Mouse (Mus musculus) spleen, adult 18-20 months (tissue): ENCODE measurements around the gene Kbtbd3.

Experiments
- DNase-seq, 2 experiments: peaks; one replicate each; pipeline ENCODE4 v3.0.0; 2022; ENCODE audit warnings: mixed read lengths in 2 of 2

The Kbtbd3 gene

GRCm38 (mm10) chr9:4309351-4310085, at the start of gene Kbtbd3, which contains the start of gene Aasdhppt:
Gene Kbtbd3, plus strand, starts transcription at chr9:4309833.
Gene Aasdhppt, minus strand, starts transcription at chr9:4309471.
- DNase-seq = peak; percentile 97 to 98

DNA sequence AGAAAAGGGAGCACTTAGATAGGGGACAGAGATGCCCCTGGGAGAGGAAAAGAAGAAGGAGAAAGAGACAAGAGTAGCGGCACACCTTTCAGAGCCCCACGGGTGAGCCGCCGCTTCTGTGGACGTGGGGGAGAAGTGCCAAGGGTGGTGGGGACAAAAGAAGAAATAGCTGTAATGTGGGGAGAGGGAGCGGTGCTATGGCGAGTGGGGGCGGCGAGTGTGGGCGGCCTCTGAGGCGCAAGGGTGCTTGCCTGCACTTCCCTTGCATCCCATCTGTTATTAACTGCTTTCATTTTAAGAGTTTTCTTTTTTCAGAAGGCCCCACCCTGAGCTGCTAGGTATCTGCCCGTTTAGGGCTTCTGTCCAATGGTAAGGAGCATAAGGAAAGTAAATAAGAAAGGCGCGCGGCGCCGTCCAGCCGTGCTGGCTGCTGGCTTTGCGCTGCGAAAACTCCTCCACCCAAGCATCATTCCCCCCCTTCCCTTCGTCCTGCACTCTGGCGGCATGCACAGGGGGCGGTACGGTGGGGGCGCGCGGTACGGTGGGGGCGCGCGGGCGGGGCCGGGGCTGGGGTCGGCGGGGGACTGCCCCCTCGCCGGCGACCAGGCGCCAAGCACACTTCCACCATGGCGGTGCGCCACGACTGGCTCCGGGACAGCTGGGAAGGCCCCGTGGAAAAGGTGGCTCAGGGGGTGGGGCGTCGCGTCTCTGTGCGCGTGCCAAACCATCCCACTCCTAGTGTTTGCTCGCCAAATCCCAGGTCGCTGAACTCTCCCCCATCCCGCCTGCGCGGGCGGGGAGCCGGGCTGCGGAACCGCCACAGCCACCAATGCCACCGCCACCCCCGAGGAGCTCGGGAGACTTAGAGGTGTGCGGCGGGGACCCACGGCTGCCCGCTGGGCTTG, 49.5 kb upstream of the Kbtbd3 start:
- peak in 1 of 2 experiments; percentile 11 for DNase-seq

DNA sequence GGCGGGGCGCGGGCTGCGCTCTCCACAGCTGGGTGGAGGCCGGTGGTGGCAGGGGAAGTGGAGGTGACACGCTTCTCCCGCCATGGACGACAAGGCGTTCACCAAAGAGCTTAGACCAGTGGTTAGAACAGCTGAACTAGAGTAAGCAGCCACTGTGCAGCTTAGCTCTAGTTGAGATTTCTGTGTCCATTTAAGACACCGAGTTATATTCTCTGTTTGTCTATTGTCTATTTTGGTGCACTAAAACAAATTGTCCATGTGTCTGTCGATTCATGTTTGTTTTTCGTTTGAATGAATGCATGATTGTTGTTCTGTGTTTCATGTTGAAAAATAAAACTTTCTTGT, 48.9 kb upstream of the Kbtbd3 start:
- no peak for DNase-seq

DNA sequence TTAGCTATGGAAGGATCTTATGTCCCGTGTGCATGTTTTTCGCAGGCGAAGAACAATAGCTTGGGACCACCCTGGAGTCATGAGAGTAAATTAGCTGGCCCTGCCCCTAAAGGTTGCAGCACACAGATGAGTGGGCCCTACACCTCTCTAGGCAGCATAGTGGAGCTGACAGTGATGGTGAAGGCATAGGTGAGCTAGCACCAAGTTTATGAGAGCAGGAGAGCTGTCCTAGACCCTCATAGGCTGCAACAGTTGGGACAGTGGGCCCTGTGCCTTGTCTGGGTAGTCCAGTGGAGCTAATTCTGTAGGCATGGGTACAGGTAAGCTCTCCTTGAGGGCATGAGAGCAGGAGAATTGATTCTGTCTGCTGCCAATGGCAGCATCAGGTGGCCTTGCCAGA, 42.8 kb upstream of the Kbtbd3 start:
- DNase-seq = no peak

GRCm38 (mm10) chr9:4283850-4284249, 25.8 kb upstream of the Kbtbd3 start:
- DNase-seq = no peak

DNA sequence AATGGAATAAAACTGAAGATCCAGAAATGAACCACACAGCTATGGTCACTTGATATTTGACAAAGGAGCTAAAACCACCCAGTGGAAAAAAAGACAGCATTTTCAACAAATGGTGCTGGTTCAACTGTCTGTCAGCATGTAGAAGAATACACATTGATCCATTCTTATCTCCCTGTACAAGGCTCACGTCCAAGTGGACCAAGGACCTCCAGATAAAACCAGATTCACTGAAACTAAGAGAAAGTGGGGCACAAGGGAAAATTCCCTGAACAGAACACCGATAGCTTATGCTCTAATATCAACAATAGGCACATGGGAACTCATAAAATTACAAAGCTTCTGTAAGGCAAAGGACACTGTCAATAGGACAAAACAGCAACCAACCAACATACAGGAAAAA, 9.2 kb upstream of the Kbtbd3 start:
- DNase-seq = no peak

GRCm38 (mm10) chr9:4304867-4305266, 4.8 kb upstream of the Kbtbd3 start:
- no peak for DNase-seq

DNA sequence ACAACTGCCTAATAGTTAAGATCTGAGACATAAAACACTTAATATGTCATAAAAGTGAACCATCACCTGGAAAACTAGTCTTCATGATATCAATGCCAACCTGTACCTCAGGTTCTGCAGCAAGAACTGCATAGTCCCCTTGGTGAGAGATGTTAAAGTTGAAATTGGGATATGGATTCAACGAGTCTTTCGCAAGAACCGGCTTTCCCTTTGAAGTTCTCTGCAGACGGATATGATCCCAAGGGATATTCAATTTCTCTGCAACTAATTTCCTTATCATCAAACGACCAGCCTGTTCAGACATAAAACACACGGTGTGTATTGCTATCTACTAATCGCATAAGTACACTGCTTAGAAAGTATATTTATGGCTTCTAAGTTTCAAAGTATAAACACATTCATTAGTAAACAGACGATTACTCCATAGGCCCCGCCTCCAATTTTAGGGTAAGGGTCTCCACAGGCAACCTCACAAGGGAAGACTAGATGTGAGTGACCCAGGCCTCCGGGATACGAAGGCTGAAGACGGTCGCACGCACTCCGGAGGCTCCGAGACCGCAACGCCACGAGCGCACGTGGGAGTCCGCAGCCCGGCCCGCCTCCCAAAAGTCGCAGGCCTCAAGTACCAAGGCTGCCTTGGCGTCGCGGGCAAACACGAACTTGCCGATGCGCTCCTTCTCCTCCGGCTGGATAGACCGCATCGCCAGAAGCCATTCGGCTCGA, 844 bp upstream of the Kbtbd3 start:
- DNase-seq = no peak

GRCm38 (mm10) chr9:4310706-4311105, 1.1 kb downstream of the Kbtbd3 start:
- DNase-seq = no peak

GRCm38 (mm10) chr9:4311162-4311561, 1.5 kb downstream of the Kbtbd3 start:
- DNase-seq = no peak

- no peak for DNase-seq
Measured at GRCm38 (mm10) chr9:4313946-4314345, 4.3 kb downstream of the Kbtbd3 start.

DNA sequence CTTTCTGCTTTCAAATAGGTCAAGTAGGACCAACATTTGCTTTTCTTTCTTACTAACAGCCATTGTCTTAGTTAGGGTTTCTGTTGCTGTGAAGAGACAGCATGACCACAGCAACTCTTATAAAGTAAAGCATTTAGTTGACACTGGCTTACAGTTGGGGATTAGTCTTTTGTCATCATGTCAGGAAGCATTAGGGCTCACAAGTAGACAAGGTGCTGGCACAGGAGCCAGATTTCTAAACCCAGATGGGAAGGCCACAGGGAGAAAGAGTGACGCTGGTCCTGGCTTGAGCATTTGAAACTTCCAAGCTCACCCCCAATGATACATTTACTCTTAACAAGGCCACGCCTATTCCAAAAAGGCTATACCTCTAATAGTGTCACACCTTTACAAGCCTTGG, 6.1 kb downstream of the Kbtbd3 start:
- no peak for DNase-seq

- DNase-seq = no peak
Measured at GRCm38 (mm10) chr9:4318939-4319721, 9.5 kb downstream of the Kbtbd3 start.

GRCm38 (mm10) chr9:4353163-4353562, 43.5 kb downstream of the Kbtbd3 start:
- no peak for DNase-seq

DNA sequence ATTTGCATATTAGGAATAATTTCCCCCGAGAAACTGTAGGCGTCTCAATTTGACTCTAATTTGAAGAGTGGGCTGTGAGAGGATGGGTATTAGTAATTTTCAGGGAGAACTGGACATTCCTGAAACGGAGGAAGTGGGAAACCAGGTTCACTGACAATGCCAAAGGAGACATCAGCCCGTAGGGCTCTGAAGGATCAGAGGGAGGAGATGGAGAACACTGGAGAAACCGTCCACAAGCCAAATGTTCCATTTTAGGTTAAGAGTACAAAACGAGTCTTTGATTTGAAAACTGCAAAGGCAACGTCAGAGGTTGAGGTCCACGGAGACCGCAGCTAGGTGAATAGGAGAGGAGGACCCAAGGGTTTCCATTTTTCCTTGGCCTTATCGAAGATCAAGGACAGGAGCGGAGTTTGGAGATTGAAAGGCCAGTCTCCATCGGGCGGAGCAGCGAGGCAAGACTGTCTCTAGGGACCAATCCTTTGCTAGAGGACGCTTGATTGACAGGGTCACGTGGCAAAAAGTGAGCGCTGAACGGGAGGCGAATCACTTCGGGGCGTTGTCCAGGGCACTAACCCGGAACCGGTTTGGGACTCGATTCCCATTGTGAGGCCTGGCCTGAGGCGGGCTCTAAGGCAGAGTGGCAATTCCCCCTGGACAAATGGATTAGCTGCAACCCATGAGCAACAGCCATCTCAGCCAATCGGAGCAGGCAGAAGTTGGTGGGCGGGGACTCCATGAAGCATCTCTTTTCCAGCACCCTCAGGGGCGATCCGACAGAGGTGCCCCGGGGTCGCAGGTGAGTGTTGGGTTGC, 66.4 kb downstream of the Kbtbd3 start, which contains the start of gene Msantd4:
Gene Msantd4, plus strand, starts transcription at position 735 of the 812 bp plus-strand sequence.
- DNase-seq = peak; percentile 84 to 87

GRCm38 (mm10) chr9:4376640-4377120, 67.0 kb downstream of the Kbtbd3 start:
- no peak for DNase-seq
